Mouse (Mus musculus) limb, embryonic 12.5 days (tissue): ENCODE measurements around the gene Krtap1-4. TPM values are rescaled to one million over a fixed set of nuclear protein-coding genes. Genes with fewer than 3 reads are reported as not detected.

ENCODE experiments used
- ATAC-seq: fragments of 200-750 bp; cut with Nextera tagmentation; 2 replicates; pipeline ENCODE4 v1.8.0; 2017; ENCODE audit warnings: low read depth, moderate TSS enrichment; ENCODE audit not compliant: insufficient number of reproducible peaks, insufficient read depth, low FRiP score, low TSS enrichment
- H3K27ac ChIP-seq: fragments of 300-500 bp; sonication (generic); 2 replicates; pipeline ENCODE4 v1.5.1; 2016; ENCODE audit warnings: mild to moderate bottlenecking, moderate library complexity
- H3K27me3 ChIP-seq: fragments of 300-500 bp; sonication (generic); 2 replicates; pipeline ENCODE4 v1.6.1; 2016; ENCODE audit warnings: mild to moderate bottlenecking, moderate library complexity
- H3K36me3 ChIP-seq: fragments of 300-500 bp; sonication (generic); 2 replicates; pipeline ENCODE4 v1.6.1; 2016; ENCODE audit warnings: mild to moderate bottlenecking, moderate library complexity
- H3K4me1 ChIP-seq: fragments of 300-500 bp; sonication (generic); replicated peaks from 2 replicates; pipeline ENCODE4 v1.6.1; 2016
- H3K4me2 ChIP-seq: fragments of 300-500 bp; sonication (generic); 2 replicates; pipeline ENCODE4 v1.6.1; 2016; ENCODE audit warnings: mild to moderate bottlenecking, moderate library complexity
- H3K4me3 ChIP-seq: fragments of 300-500 bp; sonication (generic); replicated peaks from 2 replicates; pipeline ENCODE4 v1.5.1; 2016; ENCODE audit warnings: mild to moderate bottlenecking
- H3K9ac ChIP-seq: fragments of 300-500 bp; sonication (generic); replicated peaks from 2 replicates; pipeline ENCODE4 v1.6.1; 2016; ENCODE audit warnings: mild to moderate bottlenecking, moderate library complexity
- H3K9me3 ChIP-seq: fragments of 300-500 bp; sonication (generic); 2 replicates; pipeline ENCODE4 v1.6.1; 2016; ENCODE audit warnings: mild to moderate bottlenecking, moderate library complexity
- WGBS: fragments of 180-500 bp; shearing (Covaris S2); methylation state at CpG from one replicate; pipeline ENCODE4 v1.1.7; 2016; 5-methylcytosine and 5-hydroxymethylcytosine counted together
- polyA plus RNA-seq: library from polyadenylated mRNA; unstranded; fragments of >200 nt; fragmentation: Nextera tagmentation; extraction: Ambion mirVana; gene quantifications from 2 replicates; pipeline ENCODE4 v1.2.1, GENCODE M21; 2016

The Krtap1-4 gene
- polyA plus RNA-seq, 1 experiment from 2014 or later: not detected

DNA sequence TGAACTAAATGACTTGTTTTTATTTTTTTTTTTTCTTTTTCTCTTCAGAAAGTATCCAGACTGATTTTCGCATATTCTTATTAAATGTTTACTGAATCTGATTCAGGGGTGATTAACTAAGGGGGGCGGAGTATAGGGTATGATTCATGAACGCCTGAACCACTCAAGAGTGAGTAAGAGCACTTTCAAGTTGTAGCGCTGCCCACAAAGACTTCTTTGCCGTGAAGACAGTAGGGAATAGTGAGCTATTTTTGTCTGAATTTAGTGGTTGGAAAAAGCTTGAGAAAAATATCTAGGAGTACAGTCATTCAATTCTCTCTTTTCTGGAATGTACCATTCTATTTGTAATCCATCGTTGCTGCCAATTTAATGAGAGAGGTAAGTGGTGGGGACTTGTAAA is 1.9 kb downstream of the Krtap1-4 start:
- H3K4me3 ChIP-seq: no peak overlapping the region
- no peaks in the 10 kb centered on the region for H3K4me1 ChIP-seq
- no peaks in the 10 kb centered on the region for H3K27me3 ChIP-seq
- no peak overlapping the region for H3K9ac ChIP-seq
- H3K27ac ChIP-seq: no peak overlapping the region
- H3K4me2 ChIP-seq: no peak overlapping the region
- H3K36me3 ChIP-seq: no peaks in the 10 kb centered on the region
- no peak for ATAC-seq
- no peaks in the 10 kb centered on the region for H3K9me3 ChIP-seq
- WGBS: 86% methylated on average over 6 of the region's 6 CpGs

DNA sequence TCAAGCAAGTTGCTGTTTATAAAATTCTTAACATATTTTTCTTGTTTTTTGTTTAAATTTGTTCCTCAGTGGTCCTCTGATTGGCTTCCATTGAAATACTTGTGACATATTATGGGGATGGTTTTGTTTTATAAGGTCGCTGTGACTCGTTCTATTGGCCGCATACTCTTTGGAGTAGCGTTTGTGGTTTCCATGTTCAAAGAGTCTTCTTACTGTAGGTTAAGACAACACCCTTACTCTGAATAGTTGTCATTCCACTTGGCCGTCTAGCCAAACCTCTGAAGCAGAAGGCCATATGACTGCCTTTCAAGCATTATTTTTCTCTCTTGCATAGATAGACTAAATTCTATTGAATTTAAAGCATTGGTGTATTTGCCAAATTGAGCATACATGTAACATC is 2.4 kb downstream of the Krtap1-4 start:
- Histone ChIP-seq H3K9me3 (no peaks in the 10 kb centered on the region), H3K4me3 (no peak overlapping the region), H3K27me3 (no peaks in the 10 kb centered on the region), H3K4me2 (no peak overlapping the region), H3K9ac (no peak overlapping the region), H3K27ac (no peak overlapping the region), H3K36me3 (no peaks in the 10 kb centered on the region), H3K4me1 (no peaks in the 10 kb centered on the region)
- ATAC-seq: no peak
- WGBS: 91% methylated on average over 5 of the region's 5 CpGs

DNA sequence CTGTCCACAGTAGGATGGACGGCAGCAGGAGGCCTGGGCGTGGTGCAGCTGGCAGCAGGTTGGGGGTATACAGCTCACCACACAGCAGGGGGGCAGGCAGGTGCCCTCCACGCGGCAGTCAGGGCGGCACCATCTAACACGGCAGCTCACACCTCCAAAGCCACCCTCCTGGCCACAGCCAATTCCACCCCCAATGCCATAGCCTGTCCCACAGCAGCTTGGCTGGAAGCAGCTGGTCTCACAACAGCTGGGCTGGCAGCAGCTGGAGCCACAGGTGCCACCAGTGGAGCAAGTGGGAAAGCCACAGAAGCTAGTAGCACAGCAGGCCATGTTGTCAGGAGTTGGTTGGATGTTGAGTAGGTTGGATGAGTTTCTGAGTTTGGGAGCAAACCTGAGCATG is 2.8 kb downstream of the Krtap1-4 start, which contains the start of gene Krtap1-5:
Gene Krtap1-5, minus strand, starts transcription at position 381 of the 400 bp plus-strand sequence.
- H3K4me1 ChIP-seq: no peaks in the 10 kb centered on the region
- H3K27ac ChIP-seq: no peak within 1 kb of the TSS
- ATAC-seq: no peak
- H3K9ac ChIP-seq: no peak within 1 kb of the TSS
- no peaks in the 10 kb centered on the region for H3K36me3 ChIP-seq
- H3K27me3 ChIP-seq: no peaks in the 10 kb centered on the region
- 90% methylated on average over 6 of the region's 6 CpGs for WGBS
- no peaks in the 10 kb centered on the region for H3K9me3 ChIP-seq
- H3K4me3 ChIP-seq: no peak within 1 kb of the TSS
- no peak within 1 kb of the TSS for H3K4me2 ChIP-seq

DNA sequence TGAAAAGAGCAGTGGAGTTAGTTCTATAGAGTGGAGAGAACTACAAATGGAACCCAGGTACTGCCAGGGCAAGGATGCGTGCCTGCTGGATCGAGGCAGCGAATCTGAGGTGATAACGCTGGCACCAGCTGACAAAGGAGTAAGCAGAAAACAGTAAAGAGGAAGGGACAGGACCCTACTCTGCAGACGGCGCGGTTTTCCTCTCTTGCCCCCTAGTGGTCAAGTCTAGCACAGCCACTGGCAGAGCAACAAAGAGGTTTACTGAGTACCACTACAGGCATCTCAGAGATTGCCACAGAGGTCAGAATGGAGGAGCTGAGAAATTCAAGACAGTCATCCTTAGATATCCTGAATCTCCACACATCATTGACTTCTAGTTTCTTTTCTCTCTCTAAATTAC is 9.3 kb downstream of the Krtap1-4 start:
- WGBS: 5% methylated on average over 7 of the region's 7 CpGs
- Histone ChIP-seq H3K27me3 (no peaks in the 10 kb centered on the region), H3K4me2 (peak overlapping the region; percentile 45), H3K4me3 (0 out of 2 replicates have a peak overlapping the region, but pooled peaks have one; percentile 15), H3K9ac (peak overlapping the region; percentile 42; the same call in 1 of the 2 replicates), H3K9me3 (no peaks in the 10 kb centered on the region), H3K36me3 (no peaks in the 10 kb centered on the region), H3K27ac (no peak overlapping the region), H3K4me1 (no peaks in the 10 kb centered on the region)
- ATAC-seq: peak; percentile 52; the same call in 1 of the 2 replicates

DNA sequence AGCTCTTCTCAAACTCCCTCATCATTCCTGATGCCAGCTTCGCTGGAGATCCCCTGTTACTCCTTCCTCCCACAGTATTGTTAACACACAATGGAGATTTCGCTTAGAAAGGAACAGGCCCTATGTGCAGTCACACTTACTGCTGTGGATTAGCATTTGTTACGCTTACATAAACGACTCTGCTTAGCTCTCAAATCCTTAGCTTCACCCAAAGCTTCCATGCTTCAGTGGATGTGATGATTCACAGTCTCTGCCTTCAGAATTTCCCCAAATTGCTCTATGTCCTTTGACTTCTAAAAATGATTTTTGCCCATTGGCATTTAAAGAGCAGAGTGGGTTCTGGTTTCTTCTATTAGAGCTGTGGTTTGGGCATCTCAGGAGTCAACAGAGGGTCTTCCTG is 10.3 kb downstream of the Krtap1-4 start:
- Histone ChIP-seq H3K9me3 (no peaks in the 10 kb centered on the region), H3K27ac (no peak overlapping the region), H3K36me3 (no peaks in the 10 kb centered on the region), H3K27me3 (no peaks in the 10 kb centered on the region), H3K4me1 (no peaks in the 10 kb centered on the region), H3K9ac (no peak overlapping the region), H3K4me3 (no peak overlapping the region), H3K4me2 (no peak overlapping the region)
- ATAC-seq: no peak
- 75% methylated on average over 4 of the region's 4 CpGs for WGBS

DNA sequence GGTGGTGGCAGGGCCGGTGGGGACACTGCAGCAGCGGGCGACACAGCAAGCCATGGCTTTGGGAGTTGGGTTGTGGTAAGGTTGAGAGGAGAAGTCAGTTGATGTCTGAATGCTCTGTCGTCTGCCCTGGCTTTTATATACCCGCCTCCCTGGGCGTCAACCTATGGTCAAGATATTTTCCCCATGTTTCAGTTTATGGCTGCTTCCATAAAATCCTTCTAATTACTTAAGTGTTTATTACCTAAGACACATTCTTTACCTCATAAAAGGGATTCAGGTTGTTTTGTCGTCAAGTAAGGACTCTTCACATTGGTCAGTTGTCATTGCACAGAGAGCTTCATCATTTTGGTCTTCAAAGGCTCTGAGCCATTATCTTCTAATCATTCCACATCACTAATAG is 16.9 kb downstream of the Krtap1-4 start, which contains the start of gene Krtap3-1:
Gene Krtap3-1, minus strand, starts transcription at position 101 of the 400 bp plus-strand sequence.
- Histone ChIP-seq H3K9ac (no peak within 1 kb of the TSS), H3K4me3 (no peak within 1 kb of the TSS), H3K27ac (no peak within 1 kb of the TSS), H3K4me2 (no peak within 1 kb of the TSS), H3K36me3 (no peaks in the 10 kb centered on the region), H3K9me3 (no peaks in the 10 kb centered on the region), H3K27me3 (peaks cover 3% of the 10 kb centered on the region; the same call in 1 of the 2 replicates), H3K4me1 (no peaks in the 10 kb centered on the region)
- ATAC-seq: no peak
- 71% methylated on average over 7 of the region's 7 CpGs for WGBS

DNA sequence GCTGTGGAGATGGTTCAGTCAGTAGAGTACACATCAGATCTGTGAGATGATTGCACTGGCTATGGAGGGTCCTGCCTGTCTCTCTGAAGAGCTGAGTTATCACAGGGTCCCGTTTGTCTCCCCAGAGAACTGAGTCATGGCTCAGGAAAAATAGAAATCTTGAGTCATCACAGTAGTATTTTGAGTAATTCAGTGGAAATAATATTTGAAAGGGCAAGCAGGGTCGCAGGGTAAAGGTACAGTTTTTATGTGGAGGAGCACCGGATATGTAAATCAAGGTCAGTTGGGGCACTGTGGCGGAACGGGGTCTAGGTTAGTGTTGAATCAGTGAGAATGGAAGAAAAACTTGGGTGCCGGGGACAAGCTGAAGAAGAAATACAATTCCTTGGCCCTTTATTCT is 20.9 kb downstream of the Krtap1-4 start:
- no peak overlapping the region for H3K4me3 ChIP-seq
- H3K27ac ChIP-seq: no peak overlapping the region
- 85% methylated on average over 6 of the region's 6 CpGs for WGBS
- H3K4me1 ChIP-seq: no peaks in the 10 kb centered on the region
- H3K4me2 ChIP-seq: no peak overlapping the region
- peaks cover 3% of the 10 kb centered on the region; the same call in 1 of the 2 replicates for H3K27me3 ChIP-seq
- no peaks in the 10 kb centered on the region for H3K36me3 ChIP-seq
- H3K9me3 ChIP-seq: no peaks in the 10 kb centered on the region
- no peak for ATAC-seq
- H3K9ac ChIP-seq: no peak overlapping the region

DNA sequence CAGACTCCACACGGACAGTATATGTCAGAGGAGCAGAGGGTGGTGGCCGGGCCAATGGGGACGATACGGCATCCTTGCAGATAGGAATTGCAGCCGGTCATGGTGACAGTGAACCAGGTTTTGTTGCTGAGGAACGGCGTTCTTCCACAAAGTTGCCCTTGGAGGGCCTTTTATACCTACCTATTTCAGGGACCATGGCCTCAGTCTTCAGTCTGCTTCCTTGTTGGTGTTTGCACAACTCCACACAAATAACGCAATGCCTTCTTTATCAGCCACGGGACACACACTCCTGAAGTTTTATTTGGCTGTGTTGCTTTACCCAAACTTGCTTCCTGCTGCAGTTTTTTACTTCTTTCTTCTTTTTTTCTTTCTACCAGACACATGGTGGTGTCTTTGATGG is 24.1 kb downstream of the Krtap1-4 start, which contains the start of gene Gm11939:
Gene Gm11939, minus strand, starts transcription at position 101 of the 400 bp plus-strand sequence.
- WGBS: 89% methylated on average over 9 of the region's 9 CpGs

DNA sequence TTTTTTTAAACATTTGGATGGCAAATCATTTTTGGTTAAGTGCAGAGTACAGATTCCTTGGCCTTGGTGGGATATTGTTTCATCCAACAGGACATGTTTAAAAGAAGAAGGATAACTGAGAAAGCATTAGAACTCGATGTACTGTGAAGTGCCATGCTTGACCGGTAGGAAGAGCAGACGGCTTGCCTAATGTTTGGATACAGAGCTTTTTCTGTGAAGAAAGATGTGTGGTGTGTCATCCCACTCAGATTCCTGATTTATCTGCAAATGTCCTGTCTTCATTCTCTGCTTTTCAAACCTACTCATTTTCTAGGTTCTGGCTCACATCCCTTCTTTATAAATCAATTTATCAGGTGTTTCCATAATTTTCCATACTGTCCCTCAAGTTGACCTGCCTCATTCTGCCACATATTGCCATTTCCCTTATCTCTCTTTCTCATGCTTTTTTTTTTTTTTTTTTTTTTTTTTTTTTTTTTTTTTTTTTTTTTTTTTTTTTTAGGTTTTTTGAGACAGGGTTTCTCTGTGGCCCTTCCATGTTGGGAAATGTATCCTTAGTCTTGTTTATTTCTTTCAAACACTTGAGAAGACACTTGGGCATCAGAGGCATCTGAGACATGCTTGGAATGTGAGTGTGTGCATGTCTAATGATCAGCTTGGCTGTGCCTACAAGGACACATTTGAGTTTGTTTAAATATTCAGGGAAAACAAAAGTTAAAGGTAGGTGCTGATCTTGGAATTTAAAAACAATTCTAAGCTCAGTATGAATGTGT is 25.3 kb downstream of the Krtap1-4 start:
- ATAC-seq: no peak
- H3K36me3 ChIP-seq: no peaks in the 10 kb centered on the region
- H3K9ac ChIP-seq: no peak overlapping the region
- no peak overlapping the region for H3K4me2 ChIP-seq
- no peak overlapping the region for H3K4me3 ChIP-seq
- WGBS: 89% methylated on average over 3 of the region's 3 CpGs
- no peak overlapping the region for H3K27ac ChIP-seq
- H3K4me1 ChIP-seq: no peaks in the 10 kb centered on the region
- no peaks in the 10 kb centered on the region for H3K9me3 ChIP-seq
- no peaks in the 10 kb centered on the region for H3K27me3 ChIP-seq

More for the DNA sequence above, 24.1 kb downstream of the Krtap1-4 start, which contains the start of gene Gm11939:
- Histone ChIP-seq H3K4me3 (no peak within 1 kb of the TSS), H3K27me3 (no peaks in the 10 kb centered on the region), H3K4me1 (no peaks in the 10 kb centered on the region), H3K9me3 (no peaks in the 10 kb centered on the region), H3K27ac (no peak within 1 kb of the TSS), H3K9ac (no peak within 1 kb of the TSS), H3K36me3 (no peaks in the 10 kb centered on the region), H3K4me2 (no peak within 1 kb of the TSS)
- no peak for ATAC-seq

DNA sequence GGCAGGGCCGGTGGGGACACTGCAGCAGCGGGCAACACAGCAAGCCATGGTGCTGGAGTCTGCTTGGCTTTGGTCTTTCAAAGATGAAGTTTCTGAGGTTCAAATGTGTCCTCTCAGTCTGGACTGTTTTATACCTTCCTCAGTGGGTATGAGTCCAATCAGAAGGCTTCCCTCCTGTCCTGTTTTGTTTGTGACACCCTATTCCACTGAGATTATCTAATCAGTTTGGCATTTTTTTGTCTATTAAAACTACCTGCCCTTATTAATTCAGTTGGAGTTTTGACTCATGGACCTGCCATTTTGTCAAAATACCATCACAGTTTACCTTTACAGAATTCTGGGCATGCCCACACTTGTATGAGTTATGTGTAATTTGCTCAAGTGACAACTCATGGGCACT is 26.7 kb downstream of the Krtap1-4 start, which contains the start of gene Krtap3-2:
Gene Krtap3-2, minus strand, starts transcription at position 101 of the 400 bp plus-strand sequence.
- 78% methylated on average over 2 of the region's 2 CpGs for WGBS
- H3K4me2 ChIP-seq: no peak within 1 kb of the TSS

DNA sequence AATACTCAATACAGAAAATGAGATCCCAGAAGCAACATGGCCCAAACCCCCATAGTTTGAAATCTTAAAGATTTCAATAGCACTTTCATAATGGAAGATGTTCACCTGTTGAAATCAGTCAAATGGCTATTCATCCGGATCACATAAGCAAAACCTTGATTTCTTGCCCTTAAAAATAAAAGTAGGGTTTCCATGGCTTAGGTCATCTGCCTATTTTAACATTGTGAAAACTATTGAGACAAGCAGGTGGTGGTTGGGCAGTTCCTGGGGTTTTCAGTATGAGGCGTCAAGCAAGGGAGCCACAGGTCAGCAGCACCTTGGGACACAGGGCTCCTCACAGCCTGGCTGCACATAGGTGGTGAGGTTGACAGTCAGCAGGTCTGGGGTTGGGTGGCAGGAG is 27.3 kb downstream of the Krtap1-4 start:
- H3K4me1 ChIP-seq: no peaks in the 10 kb centered on the region
- WGBS: 84% methylated on average over 2 of the region's 2 CpGs
- ATAC-seq: no peak
- H3K4me2 ChIP-seq: no peak overlapping the region
- no peak overlapping the region for H3K27ac ChIP-seq
- no peak overlapping the region for H3K4me3 ChIP-seq
- H3K36me3 ChIP-seq: no peaks in the 10 kb centered on the region
- no peak overlapping the region for H3K9ac ChIP-seq
- no peaks in the 10 kb centered on the region for H3K27me3 ChIP-seq
- H3K9me3 ChIP-seq: no peaks in the 10 kb centered on the region

More for the DNA sequence above, 26.7 kb downstream of the Krtap1-4 start, which contains the start of gene Krtap3-2:
- Histone ChIP-seq H3K27ac (no peak within 1 kb of the TSS), H3K4me3 (no peak within 1 kb of the TSS), H3K9ac (no peak within 1 kb of the TSS), H3K27me3 (no peaks in the 10 kb centered on the region), H3K9me3 (no peaks in the 10 kb centered on the region), H3K36me3 (no peaks in the 10 kb centered on the region), H3K4me1 (no peaks in the 10 kb centered on the region)
- no peak for ATAC-seq
